Mouse (Mus musculus): Measurements from ENCODE around the gene Hoxa2. TPM values are rescaled to one million over a fixed set of nuclear protein-coding genes. Genes with fewer than 3 reads are reported as not detected.

The Hoxa2 gene
- total and polyA plus RNA-seq, 3 experiments = not detected

- no peaks in the 10 kb centered on the region for H3K9me3 ChIP-seq (replicated peaks)
Observed at GRCm38 (mm10) chr6:52164051-52164625, 493 bp downstream of the Hoxa2 start.

GRCm38 (mm10) chr6:52163366-52164031 lies 1.1 kb downstream of the Hoxa2 start:
- Histone ChIP-seq H3K4me3 (ENCODE audit: low read depth, low read length) (no peak overlapping the region), H3K9me3 (replicated peaks) (no peaks in the 10 kb centered on the region), H3K4me1 (ENCODE audit: insufficient read depth, low read depth, low read length) (no peaks in the 10 kb centered on the region), H3K36me3 (replicated peaks) (no peaks in the 10 kb centered on the region), H3K27me3 (ENCODE audit: insufficient read depth, low read length) (peaks cover 65% of the 10 kb centered on the region)
- ATAC-seq (ENCODE audit: extremely low read depth, insufficient number of reproducible peaks, low FRiP score, poor library complexity, severe bottlenecking) (no peak), DNase-seq (ENCODE audit: low spot score) (no peak)
- TF ChIP-seq TAL1 (conservative IDR thresholded peaks at IDR 0.05; ENCODE audit: low read depth, low read length) (no peak), POLR2AphosphoS5 (IDR thresholded peaks at IDR 0.05; ENCODE audit: insufficient replicate concordance, low read depth, low read length) (no peak), GATA2 (IDR thresholded peaks at IDR 0.05; ENCODE audit: borderline replicate concordance, low read depth, low read length) (no peak), GATA1 (IDR thresholded peaks at IDR 0.05; ENCODE audit: borderline replicate concordance, low read length) (no peak), CTCF (IDR thresholded peaks at IDR 0.05; ENCODE audit: low read depth, low read length) (no peak)

More at GRCm38 (mm10) chr6:52164051-52164625, 493 bp downstream of the Hoxa2 start:
- no peak for TF ChIP-seq GATA1 (IDR thresholded peaks at IDR 0.05; ENCODE audit: borderline replicate concordance, low read length)
- no peak for TF ChIP-seq CTCF (IDR thresholded peaks at IDR 0.05; ENCODE audit: low read depth, low read length)
- no peak for TF ChIP-seq POLR2AphosphoS5 (IDR thresholded peaks at IDR 0.05; ENCODE audit: insufficient replicate concordance, low read depth, low read length)
- TF ChIP-seq GATA2 (IDR thresholded peaks at IDR 0.05; ENCODE audit: borderline replicate concordance, low read depth, low read length) = no peak
- no peak for TF ChIP-seq TAL1 (conservative IDR thresholded peaks at IDR 0.05; ENCODE audit: low read depth, low read length)
- Histone ChIP-seq H3K4me3 (ENCODE audit: low read depth, low read length) (no peak overlapping the region), H3K27me3 (ENCODE audit: insufficient read depth, low read length) (peaks cover 69% of the 10 kb centered on the region), H3K36me3 (replicated peaks) (no peaks in the 10 kb centered on the region), H3K4me1 (ENCODE audit: insufficient read depth, low read depth, low read length) (no peaks in the 10 kb centered on the region)
- ATAC-seq (ENCODE audit: extremely low read depth, insufficient number of reproducible peaks, low FRiP score, poor library complexity, severe bottlenecking) (no peak), DNase-seq (ENCODE audit: low spot score) (no peak)

- no peak for ATAC-seq (ENCODE audit: extremely low read depth, insufficient number of reproducible peaks, low FRiP score, poor library complexity, severe bottlenecking)
- Histone ChIP-seq H3K4me1 (ENCODE audit: insufficient read depth, low read depth, low read length) (no peaks in the 10 kb centered on the region), H3K9me3 (replicated peaks) (no peaks in the 10 kb centered on the region), H3K4me3 (ENCODE audit: low read depth, low read length) (no peak overlapping the region), H3K36me3 (replicated peaks) (no peaks in the 10 kb centered on the region), H3K27me3 (ENCODE audit: insufficient read depth, low read length) (peaks cover 59% of the 10 kb centered on the region)
- DNase-seq (ENCODE audit: low spot score) = no peak
- TF ChIP-seq TAL1 (conservative IDR thresholded peaks at IDR 0.05; ENCODE audit: low read depth, low read length) = no peak
Observed at GRCm38 (mm10) chr6:52162611-52163365, 1.8 kb downstream of the Hoxa2 start.

- no peaks in the 10 kb centered on the region for H3K4me1 ChIP-seq (ENCODE audit: insufficient read depth, low read depth, low read length)
- ATAC-seq (ENCODE audit: extremely low read depth, insufficient number of reproducible peaks, low FRiP score, poor library complexity, severe bottlenecking) = no peak
- no peak overlapping the region for H3K4me3 ChIP-seq (ENCODE audit: low read depth, low read length)
- no peaks in the 10 kb centered on the region for H3K36me3 ChIP-seq (replicated peaks)
- TF ChIP-seq TAL1 (conservative IDR thresholded peaks at IDR 0.05; ENCODE audit: low read depth, low read length) = no peak
- TF ChIP-seq CTCF (IDR thresholded peaks at IDR 0.05; ENCODE audit: low read depth, low read length) = no peak
- TF ChIP-seq POLR2AphosphoS5 (IDR thresholded peaks at IDR 0.05; ENCODE audit: insufficient replicate concordance, low read depth, low read length) = no peak
- H3K27me3 ChIP-seq (ENCODE audit: insufficient read depth, low read length) = peaks cover 52% of the 10 kb centered on the region
- no peaks in the 10 kb centered on the region for H3K9me3 ChIP-seq (replicated peaks)
- DNase-seq (ENCODE audit: low spot score) = no peak
Observed at GRCm38 (mm10) chr6:52162093-52162380, 2.6 kb downstream of the Hoxa2 start.

GRCm38 (mm10) chr6:52161336-52162092 lies 3.1 kb downstream of the Hoxa2 start:
- Histone ChIP-seq H3K4me3 (ENCODE audit: low read depth, low read length) (no peak overlapping the region), H3K27me3 (ENCODE audit: insufficient read depth, low read length) (peaks cover 51% of the 10 kb centered on the region), H3K9me3 (replicated peaks) (no peaks in the 10 kb centered on the region), H3K36me3 (replicated peaks) (no peaks in the 10 kb centered on the region), H3K4me1 (ENCODE audit: insufficient read depth, low read depth, low read length) (no peaks in the 10 kb centered on the region)
- no peak for ATAC-seq (ENCODE audit: extremely low read depth, insufficient number of reproducible peaks, low FRiP score, poor library complexity, severe bottlenecking)
- TF ChIP-seq GATA1 (IDR thresholded peaks at IDR 0.05; ENCODE audit: borderline replicate concordance, low read length) = no peak
- TF ChIP-seq POLR2AphosphoS5 (IDR thresholded peaks at IDR 0.05; ENCODE audit: insufficient replicate concordance, low read depth, low read length) = no peak
- no peak for TF ChIP-seq GATA2 (IDR thresholded peaks at IDR 0.05; ENCODE audit: borderline replicate concordance, low read depth, low read length)
- TF ChIP-seq CTCF (IDR thresholded peaks at IDR 0.05; ENCODE audit: low read depth, low read length) = no peak
- TF ChIP-seq TAL1 (conservative IDR thresholded peaks at IDR 0.05; ENCODE audit: low read depth, low read length) = no peak
- no peak for DNase-seq (ENCODE audit: low spot score)

Data from G1E (cell line).